Mouse (Mus musculus): ENCODE measurements around the gene Mbd4.
"Not testable (repeated sequence)": the region's sequence is repeated elsewhere in the genome, so short reads cannot be mapped to it uniquely, and the experiment has no call there.

Gene Mbd4

GRCm38 (mm10) chr6:115823850-115824464 is 29.2 kb downstream of the Mbd4 start:
- in situ Hi-C loops (cut with MboI; ENCODE audit: unreplicated experiment in 2 of 2), result not testable (repeated sequence)

GRCm38 (mm10) chr6:115821216-115821993 is 31.8 kb downstream of the Mbd4 start:
- in situ Hi-C loops (cut with MboI; ENCODE audit: unreplicated experiment in 2 of 2), result no loop called here

GRCm38 (mm10) chr6:115818129-115818528 is 35.0 kb downstream of the Mbd4 start:
- in situ Hi-C loops (cut with MboI; ENCODE audit: unreplicated experiment in 2 of 2), result loop anchor here in 1 of 2 experiments (5.0 kb wide), 1 partner anchor 34 kb away; the partner anchor contains the start of genes Ift122 and Mbd4

GRCm38 (mm10) chr6:115815041-115815440 is 38.1 kb downstream of the Mbd4 start:
- in situ Hi-C loops (cut with MboI; ENCODE audit: unreplicated experiment in 2 of 2), result loop anchor here in 1 of 2 experiments (5.0 kb wide), 1 partner anchor 37 kb away; the partner anchor contains the start of genes Ift122 and Mbd4

- in situ Hi-C loops (cut with MboI; ENCODE audit: unreplicated experiment in 2 of 2), result no loop called here
Observed at GRCm38 (mm10) chr6:115814104-115814503, 39.1 kb downstream of the Mbd4 start.

GRCm38 (mm10) chr6:115811606-115812005 is 41.6 kb downstream of the Mbd4 start:
- in situ Hi-C loops (cut with MboI; ENCODE audit: unreplicated experiment in 2 of 2), result no loop called here

- in situ Hi-C loops (cut with MboI; ENCODE audit: unreplicated experiment in 2 of 2), result loop anchor here in 1 of 2 experiments (10.0 kb wide), 1 partner anchor 264 kb away; the partner anchor contains the start of gene Tsen2
Observed at GRCm38 (mm10) chr6:115808488-115809231, 44.5 kb downstream of the Mbd4 start, which contains the start of gene Rpl32. Gene Rpl32 (minus strand): TSS chr6:115808747.

GRCm38 (mm10) chr6:115808196-115808487 is 45.0 kb downstream of the Mbd4 start:
- in situ Hi-C loops (cut with MboI; ENCODE audit: unreplicated experiment in 2 of 2), result loop anchor here in 1 of 2 experiments (10.0 kb wide), 1 partner anchor 263 kb away; the partner anchor contains the start of gene Tsen2

- in situ Hi-C loops (cut with MboI; ENCODE audit: unreplicated experiment in 2 of 2), result loop anchor here in 1 of 2 experiments (10.0 kb wide), 1 partner anchor 263 kb away; the partner anchor contains the start of gene Tsen2
Observed at GRCm38 (mm10) chr6:115807464-115808195, 45.5 kb downstream of the Mbd4 start.

GRCm38 (mm10) chr6:115804432-115805192 is 48.6 kb downstream of the Mbd4 start:
- in situ Hi-C loops (cut with MboI; ENCODE audit: unreplicated experiment in 2 of 2), result loop anchor here in 1 of 2 experiments (10.0 kb wide), 1 partner anchor 260 kb away; the partner anchor contains the start of gene Tsen2

GRCm38 (mm10) chr6:115803541-115804382 is 49.4 kb downstream of the Mbd4 start:
- in situ Hi-C loops (cut with MboI; ENCODE audit: unreplicated experiment in 2 of 2), result loop anchor here in 1 of 2 experiments (10.0 kb wide), 1 partner anchor 259 kb away; the partner anchor contains the start of gene Tsen2

GRCm38 (mm10) chr6:115801811-115802210 is 51.4 kb downstream of the Mbd4 start:
- in situ Hi-C loops (cut with MboI; ENCODE audit: unreplicated experiment in 2 of 2), result loop anchor here in 1 of 2 experiments (10.0 kb wide), 1 partner anchor 257 kb away; the partner anchor contains the start of gene Tsen2

- in situ Hi-C loops (cut with MboI; ENCODE audit: unreplicated experiment in 2 of 2), result no loop called here
Observed at GRCm38 (mm10) chr6:115792691-115793215, 60.4 kb downstream of the Mbd4 start.

- in situ Hi-C loops (cut with MboI; ENCODE audit: unreplicated experiment in 2 of 2), result no loop called here
Observed at GRCm38 (mm10) chr6:115791842-115792686, 61.1 kb downstream of the Mbd4 start.

- in situ Hi-C loops (cut with MboI; ENCODE audit: unreplicated experiment in 2 of 2), result no loop called here
Observed at GRCm38 (mm10) chr6:115791016-115791415, 62.2 kb downstream of the Mbd4 start.
